Mouse (Mus musculus): Measurements from ENCODE around the gene Wdr6. TPM values are rescaled to one million over a fixed set of nuclear protein-coding genes. Genes with fewer than 3 reads are reported as not detected.
A peak's percentile ranks its signal among the peaks of the same experiment; 100 is the strongest.

The Wdr6 gene
- polyA plus RNA-seq, 1 experiment from 2014 or later: 114 TPM

- Histone ChIP-seq H3K9me3 (ENCODE audit: control insufficient read depth, low read length) (no peaks in the 10 kb centered on the region), H3K9ac (ENCODE audit: low read depth, low read length) (peak within 1 kb of the TSS; percentile 76), H3K4me3 (ENCODE audit: low read length) (peak within 1 kb of the TSS; percentile 67), H3K4me1 (ENCODE audit: control insufficient read depth, insufficient read depth, low read length) (peaks cover 7% of the 10 kb centered on the region; the same call in 1 of the 2 replicates), H3K27ac (ENCODE audit: low read depth, low read length) (peak within 1 kb of the TSS; percentile 67), H3K4me2 (replicated peaks; ENCODE audit: low read depth, low read length) (peak within 1 kb of the TSS; percentile 84), H3K36me3 (ENCODE audit: control insufficient read depth, insufficient read depth, low read length) (peaks cover 76% of the 10 kb centered on the region), H3K27me3 (ENCODE audit: control insufficient read depth, insufficient read depth, low read length) (no peaks in the 10 kb centered on the region)
- ATAC-seq (ENCODE audit: low FRiP score, low TSS enrichment): peak; percentile 98
- WGBS: under 1% methylated on average over 47 of the region's 53 CpGs
Measured at GRCm38 (mm10) chr9:108560227-108560841, 18.2 kb downstream of the Wdr6 start, which contains the start of gene Impdh2. Impdh2 (plus strand) TSS chr9:108560286.

- Histone ChIP-seq H3K4me2 (replicated peaks; ENCODE audit: low read depth, low read length) (no peak overlapping the region), H3K9me3 (ENCODE audit: control insufficient read depth, low read length) (no peaks in the 10 kb centered on the region), H3K27ac (ENCODE audit: low read depth, low read length) (no peak overlapping the region), H3K27me3 (ENCODE audit: control insufficient read depth, insufficient read depth, low read length) (no peaks in the 10 kb centered on the region), H3K4me3 (ENCODE audit: low read length) (no peak overlapping the region), H3K36me3 (ENCODE audit: control insufficient read depth, insufficient read depth, low read length) (peaks cover 76% of the 10 kb centered on the region), H3K4me1 (ENCODE audit: control insufficient read depth, insufficient read depth, low read length) (peaks cover 7% of the 10 kb centered on the region; the same call in 1 of the 2 replicates), H3K9ac (ENCODE audit: low read depth, low read length) (no peak overlapping the region)
- 87% methylated on average over 4 of the region's 4 CpGs for WGBS
- no peak for ATAC-seq (ENCODE audit: low FRiP score, low TSS enrichment)
Measured at GRCm38 (mm10) chr9:108559169-108559568, 19.4 kb downstream of the Wdr6 start.

- Histone ChIP-seq H3K9ac (ENCODE audit: low read depth, low read length) (no peak overlapping the region), H3K36me3 (ENCODE audit: control insufficient read depth, insufficient read depth, low read length) (peaks cover 83% of the 10 kb centered on the region), H3K4me3 (ENCODE audit: low read length) (no peak overlapping the region), H3K27me3 (ENCODE audit: control insufficient read depth, insufficient read depth, low read length) (no peaks in the 10 kb centered on the region), H3K4me2 (replicated peaks; ENCODE audit: low read depth, low read length) (no peak overlapping the region), H3K27ac (ENCODE audit: low read depth, low read length) (no peak overlapping the region), H3K9me3 (ENCODE audit: control insufficient read depth, low read length) (no peaks in the 10 kb centered on the region), H3K4me1 (ENCODE audit: control insufficient read depth, insufficient read depth, low read length) (no peaks in the 10 kb centered on the region)
- no peak for ATAC-seq (ENCODE audit: low FRiP score, low TSS enrichment)
- WGBS: 90% methylated on average over 1 of the region's 1 CpGs
Measured at GRCm38 (mm10) chr9:108546875-108547274, 31.7 kb downstream of the Wdr6 start.

GRCm38 (mm10) chr9:108545986-108546385 lies 32.6 kb downstream of the Wdr6 start:
- Histone ChIP-seq H3K9ac (ENCODE audit: low read depth, low read length) (no peak overlapping the region), H3K27me3 (ENCODE audit: control insufficient read depth, insufficient read depth, low read length) (no peaks in the 10 kb centered on the region), H3K4me1 (ENCODE audit: control insufficient read depth, insufficient read depth, low read length) (no peaks in the 10 kb centered on the region), H3K36me3 (ENCODE audit: control insufficient read depth, insufficient read depth, low read length) (peaks cover 88% of the 10 kb centered on the region), H3K27ac (ENCODE audit: low read depth, low read length) (no peak overlapping the region), H3K9me3 (ENCODE audit: control insufficient read depth, low read length) (no peaks in the 10 kb centered on the region), H3K4me3 (ENCODE audit: low read length) (no peak overlapping the region), H3K4me2 (replicated peaks; ENCODE audit: low read depth, low read length) (no peak overlapping the region)
- WGBS: 94% methylated on average over 3 of the region's 3 CpGs
- no peak for ATAC-seq (ENCODE audit: low FRiP score, low TSS enrichment)

- Histone ChIP-seq H3K9me3 (ENCODE audit: control insufficient read depth, low read length) (no peaks in the 10 kb centered on the region), H3K27me3 (ENCODE audit: control insufficient read depth, insufficient read depth, low read length) (no peaks in the 10 kb centered on the region), H3K36me3 (ENCODE audit: control insufficient read depth, insufficient read depth, low read length) (peaks cover 86% of the 10 kb centered on the region), H3K4me1 (ENCODE audit: control insufficient read depth, insufficient read depth, low read length) (no peaks in the 10 kb centered on the region), H3K27ac (ENCODE audit: low read depth, low read length) (no peak overlapping the region), H3K4me2 (replicated peaks; ENCODE audit: low read depth, low read length) (no peak overlapping the region), H3K9ac (ENCODE audit: low read depth, low read length) (no peak overlapping the region), H3K4me3 (ENCODE audit: low read length) (no peak overlapping the region)
- ATAC-seq (ENCODE audit: low FRiP score, low TSS enrichment): no peak
Measured at GRCm38 (mm10) chr9:108540846-108541245, 37.7 kb downstream of the Wdr6 start.

GRCm38 (mm10) chr9:108531496-108531895 lies 47.0 kb downstream of the Wdr6 start:
- H3K4me1 ChIP-seq (ENCODE audit: control insufficient read depth, insufficient read depth, low read length): no peaks in the 10 kb centered on the region
- peaks cover 87% of the 10 kb centered on the region for H3K36me3 ChIP-seq (ENCODE audit: control insufficient read depth, insufficient read depth, low read length)
- ATAC-seq (ENCODE audit: low FRiP score, low TSS enrichment): no peak
- 92% methylated on average over 1 of the region's 1 CpGs for WGBS
- no peaks in the 10 kb centered on the region for H3K27me3 ChIP-seq (ENCODE audit: control insufficient read depth, insufficient read depth, low read length)
- no peaks in the 10 kb centered on the region for H3K9me3 ChIP-seq (ENCODE audit: control insufficient read depth, low read length)
- no peak overlapping the region for H3K4me3 ChIP-seq (ENCODE audit: low read length)
- no peak overlapping the region for H3K4me2 ChIP-seq (replicated peaks; ENCODE audit: low read depth, low read length)
- no peak overlapping the region for H3K27ac ChIP-seq (ENCODE audit: low read depth, low read length)
- no peak overlapping the region for H3K9ac ChIP-seq (ENCODE audit: low read depth, low read length)

GRCm38 (mm10) chr9:108530954-108531353 lies 47.6 kb downstream of the Wdr6 start:
- no peak overlapping the region for H3K4me2 ChIP-seq (replicated peaks; ENCODE audit: low read depth, low read length)
- H3K9ac ChIP-seq (ENCODE audit: low read depth, low read length): no peak overlapping the region
- H3K9me3 ChIP-seq (ENCODE audit: control insufficient read depth, low read length): no peaks in the 10 kb centered on the region
- ATAC-seq (ENCODE audit: low FRiP score, low TSS enrichment): no peak
- peaks cover 81% of the 10 kb centered on the region for H3K36me3 ChIP-seq (ENCODE audit: control insufficient read depth, insufficient read depth, low read length)
- no peak overlapping the region for H3K4me3 ChIP-seq (ENCODE audit: low read length)
- WGBS: 97% methylated on average over 1 of the region's 1 CpGs
- no peak overlapping the region for H3K27ac ChIP-seq (ENCODE audit: low read depth, low read length)
- H3K27me3 ChIP-seq (ENCODE audit: control insufficient read depth, insufficient read depth, low read length): no peaks in the 10 kb centered on the region
- H3K4me1 ChIP-seq (ENCODE audit: control insufficient read depth, insufficient read depth, low read length): no peaks in the 10 kb centered on the region

GRCm38 (mm10) chr9:108525400-108525799 lies 53.1 kb downstream of the Wdr6 start:
- H3K36me3 ChIP-seq (ENCODE audit: control insufficient read depth, insufficient read depth, low read length): peaks cover 36% of the 10 kb centered on the region

GRCm38 (mm10) chr9:108523341-108523740 lies 55.2 kb downstream of the Wdr6 start:
- peaks cover 8% of the 10 kb centered on the region; the same call in 1 of the 2 replicates for H3K4me1 ChIP-seq (ENCODE audit: control insufficient read depth, insufficient read depth, low read length)
- 97% methylated on average over 4 of the region's 4 CpGs for WGBS

More at GRCm38 (mm10) chr9:108525400-108525799, 53.1 kb downstream of the Wdr6 start:
- Histone ChIP-seq H3K4me1 (ENCODE audit: control insufficient read depth, insufficient read depth, low read length) (no peaks in the 10 kb centered on the region), H3K9ac (ENCODE audit: low read depth, low read length) (no peak overlapping the region), H3K27ac (ENCODE audit: low read depth, low read length) (no peak overlapping the region), H3K4me2 (replicated peaks; ENCODE audit: low read depth, low read length) (no peak overlapping the region), H3K4me3 (ENCODE audit: low read length) (no peak overlapping the region), H3K27me3 (ENCODE audit: control insufficient read depth, insufficient read depth, low read length) (no peaks in the 10 kb centered on the region), H3K9me3 (ENCODE audit: control insufficient read depth, low read length) (no peaks in the 10 kb centered on the region)
- WGBS: 86% methylated on average over 3 of the region's 3 CpGs
- ATAC-seq (ENCODE audit: low FRiP score, low TSS enrichment): no peak

More at GRCm38 (mm10) chr9:108523341-108523740, 55.2 kb downstream of the Wdr6 start:
- Histone ChIP-seq H3K36me3 (ENCODE audit: control insufficient read depth, insufficient read depth, low read length) (peaks cover 24% of the 10 kb centered on the region), H3K4me3 (ENCODE audit: low read length) (no peak overlapping the region), H3K9me3 (ENCODE audit: control insufficient read depth, low read length) (no peaks in the 10 kb centered on the region), H3K27me3 (ENCODE audit: control insufficient read depth, insufficient read depth, low read length) (no peaks in the 10 kb centered on the region), H3K9ac (ENCODE audit: low read depth, low read length) (no peak overlapping the region), H3K4me2 (replicated peaks; ENCODE audit: low read depth, low read length) (no peak overlapping the region), H3K27ac (ENCODE audit: low read depth, low read length) (no peak overlapping the region)
- no peak for ATAC-seq (ENCODE audit: low FRiP score, low TSS enrichment)

Data from kidney, embryonic 14.5 days (tissue).